Mouse (Mus musculus) ES-E14 (cell line): ENCODE measurements at regions not wholly inside any gene's neighbourhood (a gene's known extent, or its start where the extent isn't known, plus 50 kb on each side); places are given as distances from the start of the nearest gene placed in this dataset.
"Not testable (repeated sequence)": the region's sequence is repeated elsewhere in the genome, so short reads cannot be mapped to it uniquely, and the experiment has no call there.

ENCODE experiments used
- DNase-seq: peaks from one replicate; pipeline ENCODE4 v3.0.0-alpha.2; 2013; ENCODE audit warnings: low read depth, low spot score
- H3K27ac ChIP-seq: 2 replicates; pipeline ENCODE4 v1.5.1; 2012; ENCODE audit warnings: low read depth, mild to moderate bottlenecking, low read length, moderate library complexity, mixed read lengths; ENCODE audit not compliant: poor library complexity, insufficient read depth, severe bottlenecking
- H3K36me3 ChIP-seq: 2 replicates; pipeline ENCODE4 v1.6.1; 2012; ENCODE audit warnings: mild to moderate bottlenecking, low read length, moderate library complexity, mixed read lengths; ENCODE audit not compliant: control insufficient read depth, poor library complexity, insufficient read depth, severe bottlenecking
- H3K4me1 ChIP-seq, 2 experiments: fragments of 150-350 bp in 1 of 2; sonication (generic) in 1 of 2; 2 replicates each; pipeline ENCODE4 v1.6.1; 2012; ENCODE audit warnings: low read length in 2 of 2, mild to moderate bottlenecking in 1 of 2, mixed read lengths in 1 of 2; ENCODE audit not compliant: control insufficient read depth in 2 of 2, insufficient read depth in 2 of 2, poor library complexity in 1 of 2
- H3K4me3 ChIP-seq, 2 experiments: fragments of 150-350 bp in 1 of 2; sonication (generic) in 1 of 2; 2 replicates each; pipeline ENCODE4 v1.5.1; 2012; ENCODE audit warnings: low read length in 2 of 2, low read depth in 1 of 2, mild to moderate bottlenecking in 1 of 2, mixed read lengths in 1 of 2; ENCODE audit not compliant: insufficient read depth in 1 of 2, poor library complexity in 1 of 2, severe bottlenecking in 1 of 2
- H3K9ac ChIP-seq: 2 replicates; pipeline ENCODE4 v1.6.1; 2012; ENCODE audit warnings: low read depth, mild to moderate bottlenecking, low read length, mixed read lengths; ENCODE audit not compliant: poor library complexity, insufficient read depth, severe bottlenecking
- H3K9me3 ChIP-seq: fragments of 150-350 bp; sonication (generic); 2 replicates; pipeline ENCODE4 v1.6.1; 2012; ENCODE audit warnings: low read depth, mild to moderate bottlenecking, low read length; ENCODE audit not compliant: control insufficient read depth, insufficient read depth
- CHD2 ChIP-seq: IDR thresholded peaks from 2 replicates; pipeline ENCODE4 v1.6.1; 2014; ENCODE audit warnings: mild to moderate bottlenecking, low read depth, low read length, inconsistent platforms
- HCFC1 ChIP-seq: IDR thresholded peaks from 2 replicates; pipeline ENCODE4 v1.6.1; 2012; ENCODE audit warnings: low read length, inconsistent platforms, borderline replicate concordance; ENCODE audit not compliant: insufficient read depth
- MAFK ChIP-seq: IDR thresholded peaks from 2 replicates; pipeline ENCODE4 v1.6.1; 2014; ENCODE audit warnings: mild to moderate bottlenecking, low read depth, low read length, inconsistent platforms; ENCODE audit not compliant: insufficient read depth
- ZC3H11A ChIP-seq: IDR thresholded peaks from 2 replicates; pipeline ENCODE4 v1.6.1; 2012; ENCODE audit warnings: low read depth, mild to moderate bottlenecking, inconsistent platforms, low read length, borderline replicate concordance
- ZNF384 ChIP-seq: IDR thresholded peaks from 2 replicates; pipeline ENCODE4 v1.6.1; 2012; ENCODE audit warnings: low read depth, low read length, inconsistent platforms
- in situ Hi-C, 2 experiments: fragments of 600-800 bp; cut with MboI; formaldehyde crosslinking; loops; one replicate each; pipeline ENCODE4 v1.15.1; 2025; ENCODE audit warnings: low sequenced_read_pairs in 2 of 2, inconsistent platforms in 1 of 2; ENCODE audit not compliant: unreplicated experiment in 2 of 2

GRCm38 (mm10) chr17:69822921-69823320, 146.0 kb upstream of the Dlgap1 start:
- in situ Hi-C loops = no loop called here
- no peak for DNase-seq
- H3K9ac ChIP-seq = no peak overlapping the region
- H3K4me1 ChIP-seq = no peaks in the 10 kb centered on the region
- H3K4me3 ChIP-seq = no peak overlapping the region
- H3K36me3 ChIP-seq = no peaks in the 10 kb centered on the region
- H3K9me3 ChIP-seq = no peaks in the 10 kb centered on the region
- no peak for TF ChIP-seq ZNF384
- no peak for TF ChIP-seq CHD2
- TF ChIP-seq HCFC1 = no peak
- TF ChIP-seq MAFK = no peak
- TF ChIP-seq ZC3H11A = no peak
- no peak overlapping the region for H3K27ac ChIP-seq

GRCm38 (mm10) chr17:69841308-69841707, 127.6 kb upstream of the Dlgap1 start:
- TF ChIP-seq ZC3H11A (no peak), HCFC1 (no peak), MAFK (no peak), CHD2 (no peak), ZNF384 (no peak)
- H3K9me3 ChIP-seq = no peaks in the 10 kb centered on the region
- H3K4me1 ChIP-seq = no peaks in the 10 kb centered on the region
- no peak overlapping the region for H3K9ac ChIP-seq
- DNase-seq = no peak
- H3K36me3 ChIP-seq = no peaks in the 10 kb centered on the region
- H3K27ac ChIP-seq = no peak overlapping the region
- H3K4me3 ChIP-seq = no peak overlapping the region
- in situ Hi-C loops = no loop called here

- in situ Hi-C loops = no loop called here
- Histone ChIP-seq H3K9me3 (no peaks in the 10 kb centered on the region), H3K4me1 (no peaks in the 10 kb centered on the region), H3K36me3 (no peaks in the 10 kb centered on the region), H3K27ac (no peak overlapping the region), H3K4me3 (no peak overlapping the region), H3K9ac (no peak overlapping the region)
- no peak for TF ChIP-seq ZNF384
- no peak for TF ChIP-seq HCFC1
- no peak for DNase-seq
Observed at GRCm38 (mm10) chr17:69848306-69848705, 120.6 kb upstream of the Dlgap1 start.

GRCm38 (mm10) chr17:69850075-69850474, 118.8 kb upstream of the Dlgap1 start:
- no peaks in the 10 kb centered on the region for H3K4me1 ChIP-seq
- no peak overlapping the region for H3K27ac ChIP-seq
- H3K4me3 ChIP-seq = no peak overlapping the region
- TF ChIP-seq HCFC1 (no peak), ZC3H11A (peak; percentile 68)
- no peaks in the 10 kb centered on the region for H3K9me3 ChIP-seq
- H3K9ac ChIP-seq = no peak overlapping the region
- DNase-seq = peak; percentile 20
- in situ Hi-C loops = no loop called here
- H3K36me3 ChIP-seq = no peaks in the 10 kb centered on the region

GRCm38 (mm10) chr17:69879958-69880357, 88.9 kb upstream of the Dlgap1 start:
- DNase-seq, H3K9ac ChIP-seq, H3K9me3 ChIP-seq, in situ Hi-C loops, H3K4me3 ChIP-seq, H3K27ac ChIP-seq, H3K36me3 ChIP-seq, H3K4me1 ChIP-seq: not testable (repeated sequence)
